Mouse (Mus musculus) thymus, adult 2 months (tissue): Measurements from ENCODE around the gene Nos1. TPM values are rescaled to one million over a fixed set of nuclear protein-coding genes. Genes with fewer than 3 reads are reported as not detected.

ENCODE experiments used
- DNase-seq: peaks from one replicate; pipeline ENCODE4 v3.0.0; 2021
- H3K27ac ChIP-seq: fragments of 200-500 bp; 2 replicates; pipeline ENCODE4 v1.5.1; 2012; ENCODE audit warnings: low read length, control low read depth; ENCODE audit not compliant: control insufficient read depth, insufficient read depth
- H3K27me3 ChIP-seq: fragments of 200-500 bp; 2 replicates; pipeline ENCODE4 v1.6.1; 2012; ENCODE audit warnings: mild to moderate bottlenecking, low read length, moderate library complexity, mixed read lengths; ENCODE audit not compliant: control insufficient read depth, insufficient read depth
- H3K36me3 ChIP-seq: fragments of 200-500 bp; 2 replicates; pipeline ENCODE4 v1.6.1; 2012; ENCODE audit warnings: mild to moderate bottlenecking, low read length, moderate library complexity; ENCODE audit not compliant: control insufficient read depth, insufficient read depth
- H3K4me1 ChIP-seq: fragments of 200-500 bp; replicated peaks from 2 replicates; pipeline ENCODE4 v1.6.1; 2012; ENCODE audit warnings: low read length; ENCODE audit not compliant: control insufficient read depth, insufficient read depth
- H3K4me3 ChIP-seq: fragments of 200-500 bp; 2 replicates; pipeline ENCODE4 v1.5.1; 2012; ENCODE audit warnings: mild to moderate bottlenecking, low read length, control low read depth, moderate library complexity; ENCODE audit not compliant: control insufficient read depth, insufficient read depth
- CTCF ChIP-seq: fragments of 200-500 bp; IDR thresholded peaks from 2 replicates; pipeline ENCODE4 v1.5.1; 2012; ENCODE audit warnings: mild to moderate bottlenecking, control low read depth, low read length, moderate library complexity, borderline replicate concordance; ENCODE audit not compliant: control insufficient read depth, poor library complexity, insufficient read depth; ENCODE audit errors: extremely low read depth
- POLR2A ChIP-seq: fragments of 200-500 bp; IDR thresholded peaks from 2 replicates; pipeline ENCODE4 v1.6.1; 2012; ENCODE audit warnings: mild to moderate bottlenecking, low read length, control low read depth, moderate library complexity; ENCODE audit not compliant: control insufficient read depth, poor library complexity, insufficient read depth; ENCODE audit errors: extremely low read depth
- WGBS: fragments of 180-500 bp; shearing (Covaris S2); methylation state at CpG from one replicate; pipeline ENCODE4 v1.1.7; 2018; 5-methylcytosine and 5-hydroxymethylcytosine counted together
- polyA plus RNA-seq: library from polyadenylated mRNA; depleted of rRNA; stranded (reverse); fragments of >200 nt; gene quantifications from 2 replicates; pipeline ENCODE4 v1.2.3, GENCODE M21; 2012

The Nos1 gene
- polyA plus RNA-seq, 1 experiment = 0.35 TPM

DNA sequence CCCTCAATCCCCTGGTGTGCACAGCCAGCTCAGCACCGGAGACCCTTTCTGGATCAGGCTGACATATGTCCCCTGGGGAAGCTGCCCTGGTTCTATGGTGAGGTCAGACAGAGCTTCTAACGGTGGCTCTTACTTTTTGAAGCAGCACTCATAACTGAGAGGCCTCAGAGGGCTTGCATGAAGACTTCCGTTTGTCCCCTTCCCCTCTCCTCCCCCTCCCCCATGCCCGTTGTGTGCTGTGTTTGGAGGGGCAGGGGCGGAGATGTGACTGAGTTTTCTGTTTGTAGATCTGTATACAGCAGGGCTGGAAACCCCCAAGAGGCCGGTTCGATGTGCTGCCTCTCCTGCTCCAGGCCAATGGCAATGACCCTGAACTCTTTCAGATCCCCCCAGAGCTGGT, 122.7 kb downstream of the Nos1 start:
- TF ChIP-seq POLR2A (no peak), CTCF (no peak)
- H3K4me1 ChIP-seq = no peaks in the 10 kb centered on the region
- no peaks in the 10 kb centered on the region for H3K27me3 ChIP-seq
- no peak overlapping the region for H3K4me3 ChIP-seq
- H3K36me3 ChIP-seq = no peaks in the 10 kb centered on the region
- no peak for DNase-seq
- WGBS = 56% methylated on average over 7 of the region's 7 CpGs
- H3K27ac ChIP-seq = no peak overlapping the region

DNA sequence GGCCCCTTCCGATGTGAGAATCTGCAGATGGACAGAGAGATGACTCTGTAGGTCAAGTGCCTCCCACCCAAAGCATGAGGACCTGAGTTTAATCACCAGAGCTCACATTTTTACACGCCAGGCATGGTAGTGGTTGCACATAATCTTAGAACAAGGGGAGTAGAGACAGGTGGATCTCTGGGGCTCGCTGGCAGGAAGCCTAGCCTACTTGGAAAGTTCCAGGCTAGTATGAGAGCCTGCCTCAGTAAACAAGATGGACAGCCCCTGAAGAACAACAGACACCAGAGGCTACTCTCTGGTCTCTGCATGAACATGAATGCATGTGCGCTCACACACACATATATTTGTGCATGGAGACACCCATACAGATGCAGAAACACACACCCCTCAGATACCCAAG, 124.9 kb downstream of the Nos1 start:
- 84% methylated on average over 4 of the region's 4 CpGs for WGBS

DNA sequence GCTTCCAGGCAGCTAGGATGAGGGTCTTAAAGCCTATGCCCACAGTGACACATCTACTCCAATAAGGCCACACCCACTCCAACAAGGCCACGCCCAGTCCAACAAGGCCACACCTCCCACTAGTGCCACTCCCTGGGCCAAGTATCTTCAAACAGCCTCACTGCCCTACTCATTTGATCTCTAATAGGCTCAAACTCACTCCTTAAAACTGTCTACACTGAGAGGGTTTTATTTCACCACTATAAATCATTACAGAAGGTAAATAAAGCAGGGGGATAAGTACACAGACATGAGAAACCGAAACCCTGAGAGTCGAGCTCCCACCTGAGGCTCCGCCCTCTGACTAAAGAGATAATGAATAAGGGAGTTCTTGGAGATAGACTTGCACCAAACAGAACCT, 128.7 kb downstream of the Nos1 start:
- no peak overlapping the region for H3K27ac ChIP-seq
- no peaks in the 10 kb centered on the region for H3K36me3 ChIP-seq
- WGBS = 73% methylated on average over 4 of the region's 4 CpGs
- H3K4me3 ChIP-seq = no peak overlapping the region
- TF ChIP-seq POLR2A (no peak), CTCF (no peak)
- no peaks in the 10 kb centered on the region for H3K27me3 ChIP-seq
- no peaks in the 10 kb centered on the region for H3K4me1 ChIP-seq
- DNase-seq = no peak

More for the DNA sequence above, 124.9 kb downstream of the Nos1 start:
- Histone ChIP-seq H3K27me3 (no peaks in the 10 kb centered on the region), H3K4me1 (no peaks in the 10 kb centered on the region), H3K36me3 (no peaks in the 10 kb centered on the region), H3K27ac (no peak overlapping the region), H3K4me3 (no peak overlapping the region)
- TF ChIP-seq CTCF (no peak), POLR2A (no peak)
- no peak for DNase-seq

DNA sequence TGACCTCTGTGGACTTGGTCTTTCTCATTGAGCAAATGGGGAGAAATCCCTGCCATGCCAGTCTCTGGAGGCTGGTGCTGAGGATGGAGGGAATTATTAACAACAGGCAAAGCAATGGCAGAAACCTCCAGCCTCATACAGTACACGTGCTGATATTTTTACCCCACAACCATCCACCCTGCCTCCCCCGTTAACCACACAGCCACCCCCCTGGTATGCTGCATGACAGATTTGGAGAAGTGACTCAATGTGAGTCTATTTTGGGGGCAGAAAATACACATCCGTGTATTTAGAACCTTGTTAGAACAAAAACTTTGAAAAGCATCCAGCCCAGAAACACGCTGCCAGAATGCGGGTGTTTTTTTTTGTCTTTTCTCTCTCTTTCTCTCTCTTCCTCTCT, 135.5 kb downstream of the Nos1 start:
- Histone ChIP-seq H3K4me1 (no peaks in the 10 kb centered on the region), H3K4me3 (no peak overlapping the region), H3K27me3 (no peaks in the 10 kb centered on the region), H3K27ac (no peak overlapping the region), H3K36me3 (no peaks in the 10 kb centered on the region)
- 10% methylated on average over 5 of the region's 5 CpGs for WGBS
- DNase-seq = no peak
- TF ChIP-seq POLR2A (no peak), CTCF (no peak)

DNA sequence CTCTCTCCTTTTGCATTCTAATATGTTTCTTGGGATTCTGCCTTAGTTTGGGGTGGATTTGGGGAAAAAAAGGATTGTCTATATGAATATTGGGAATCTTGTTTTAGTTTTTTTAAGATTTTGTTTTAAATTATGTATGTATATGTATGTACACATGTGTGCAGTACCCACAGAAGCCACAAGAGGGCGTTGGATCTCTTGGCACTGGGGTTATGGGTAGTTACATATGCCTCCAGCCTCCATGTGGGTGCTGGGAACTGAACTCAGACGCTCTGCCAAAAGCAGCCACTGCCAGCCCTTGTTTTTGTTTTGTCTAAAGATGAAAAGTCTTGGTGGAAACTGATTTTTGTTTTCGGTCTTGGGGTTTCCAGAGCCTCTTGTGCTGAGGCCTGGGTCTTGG, 136.1 kb downstream of the Nos1 start:
- TF ChIP-seq CTCF (no peak), POLR2A (no peak)
- WGBS = 67% methylated on average over 3 of the region's 3 CpGs

DNA sequence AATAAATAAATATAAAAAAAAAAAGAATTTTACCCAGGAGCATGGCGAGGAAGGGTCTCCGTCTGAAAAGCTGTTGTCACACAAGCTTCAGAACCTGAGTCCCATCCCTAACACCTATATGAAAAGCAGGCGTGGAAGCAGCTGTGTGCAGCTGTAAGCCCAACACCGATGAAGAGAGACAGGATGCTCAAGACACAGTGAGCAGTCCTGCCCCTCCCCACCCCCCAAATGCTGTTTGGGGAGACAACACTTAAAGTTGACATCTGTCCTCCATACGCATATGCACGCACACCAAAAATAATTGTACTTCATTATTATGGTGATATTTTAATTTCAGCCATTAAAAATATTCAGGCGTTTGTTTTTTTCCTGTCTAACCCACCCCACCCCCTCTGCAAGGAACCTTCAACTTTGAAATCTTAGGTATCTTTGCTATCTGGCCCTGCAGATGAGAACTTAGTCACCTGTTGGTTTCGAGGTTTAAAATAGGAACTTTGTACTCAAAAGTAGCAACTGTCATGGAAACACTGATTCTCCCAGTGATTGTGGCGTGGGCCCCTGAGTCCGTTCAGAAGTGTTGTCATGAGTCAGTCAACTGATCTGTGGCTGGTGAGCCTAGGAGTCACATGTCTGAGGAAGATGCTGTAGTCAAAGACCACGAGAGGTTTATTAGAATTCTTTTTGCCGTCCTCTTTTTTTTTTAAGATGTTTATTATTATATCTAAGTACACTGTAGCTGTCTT, 141.1 kb downstream of the Nos1 start:
- H3K4me3 ChIP-seq = no peak overlapping the region
- H3K36me3 ChIP-seq = no peaks in the 10 kb centered on the region
- TF ChIP-seq POLR2A = no peak
- TF ChIP-seq CTCF = no peak
- H3K27me3 ChIP-seq = no peaks in the 10 kb centered on the region
- no peaks in the 10 kb centered on the region for H3K4me1 ChIP-seq
- WGBS = 61% methylated on average over 12 of the region's 12 CpGs
- DNase-seq = no peak
- H3K27ac ChIP-seq = no peak overlapping the region

More for the DNA sequence above, 136.1 kb downstream of the Nos1 start:
- Histone ChIP-seq H3K27ac (no peak overlapping the region), H3K36me3 (no peaks in the 10 kb centered on the region), H3K27me3 (no peaks in the 10 kb centered on the region), H3K4me3 (no peak overlapping the region), H3K4me1 (no peaks in the 10 kb centered on the region)
- DNase-seq = no peak
